Mouse (Mus musculus) G1E (cell line): ENCODE results near the gene Tpcn2.

Experiments
- CTCF ChIP-seq: IDR thresholded peaks from 2 replicates; pipeline ENCODE4 v1.5.1; 2012; ENCODE audit warnings: low read depth, low read length, inconsistent platforms, mixed read lengths
- GATA1 ChIP-seq: IDR thresholded peaks from 2 replicates; pipeline ENCODE4 v1.6.1; 2012; ENCODE audit warnings: borderline replicate concordance, low read length, inconsistent platforms, mixed read lengths
- GATA2 ChIP-seq: IDR thresholded peaks from 2 replicates; pipeline ENCODE4 v1.6.1; 2012; ENCODE audit warnings: low read depth, low read length, inconsistent platforms, borderline replicate concordance
- POLR2AphosphoS5 ChIP-seq: IDR thresholded peaks from 2 replicates; pipeline ENCODE4 v1.6.1; 2012; ENCODE audit warnings: low read depth, low read length, inconsistent platforms; ENCODE audit not compliant: insufficient replicate concordance
- TAL1 ChIP-seq: conservative IDR thresholded peaks from 2 replicates; pipeline ENCODE4 v1.6.1; 2012; ENCODE audit warnings: low read depth, low read length, inconsistent platforms, mixed read lengths

DNA sequence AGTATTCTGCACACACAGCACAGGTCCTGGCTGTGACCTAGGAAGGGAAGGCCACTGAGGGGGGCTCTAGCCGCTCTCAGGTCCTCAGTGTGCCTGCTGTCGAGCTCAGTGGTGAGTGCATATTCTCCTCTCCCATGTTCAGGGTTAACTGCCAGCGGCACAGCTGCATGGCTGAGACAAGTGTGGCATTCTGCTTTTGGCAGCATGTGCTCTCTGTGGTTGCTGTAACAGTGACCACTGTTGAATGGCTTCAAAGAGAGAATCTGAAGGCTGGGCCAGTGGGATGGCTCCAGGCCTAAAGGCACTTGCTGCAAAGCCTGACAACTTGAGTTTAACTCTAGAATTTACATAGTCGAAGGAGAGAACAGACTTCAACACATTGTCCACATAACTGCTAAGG lies 33.7 kb upstream of the Tpcn2 start:
- TF ChIP-seq CTCF (no peak), GATA2 (no peak), GATA1 (no peak), TAL1 (no peak), POLR2AphosphoS5 (no peak)
